Mouse (Mus musculus) CD4-positive, CD25-positive, alpha-beta regulatory T cell, adult 4 months (primary cell): ENCODE results near the gene Myom1. TPM values are rescaled to one million over a fixed set of nuclear protein-coding genes. Genes with fewer than 3 reads are reported as not detected.

Experiments used
- ATAC-seq: one replicate; pipeline ENCODE4 v1.8.0; 2017
- polyA plus RNA-seq, 2 experiments: library from polyadenylated mRNA; unstranded; fragments of 100-300 nt; shearing (Covaris generic); gene quantifications; one replicate each; pipeline ENCODE4 v1.2.1; 2017

Gene Myom1
- 1 to 10 TPM in 1 of 2 experiments, under 1 TPM in 1; 0.28 to 1.6 TPM for polyA plus RNA-seq

DNA sequence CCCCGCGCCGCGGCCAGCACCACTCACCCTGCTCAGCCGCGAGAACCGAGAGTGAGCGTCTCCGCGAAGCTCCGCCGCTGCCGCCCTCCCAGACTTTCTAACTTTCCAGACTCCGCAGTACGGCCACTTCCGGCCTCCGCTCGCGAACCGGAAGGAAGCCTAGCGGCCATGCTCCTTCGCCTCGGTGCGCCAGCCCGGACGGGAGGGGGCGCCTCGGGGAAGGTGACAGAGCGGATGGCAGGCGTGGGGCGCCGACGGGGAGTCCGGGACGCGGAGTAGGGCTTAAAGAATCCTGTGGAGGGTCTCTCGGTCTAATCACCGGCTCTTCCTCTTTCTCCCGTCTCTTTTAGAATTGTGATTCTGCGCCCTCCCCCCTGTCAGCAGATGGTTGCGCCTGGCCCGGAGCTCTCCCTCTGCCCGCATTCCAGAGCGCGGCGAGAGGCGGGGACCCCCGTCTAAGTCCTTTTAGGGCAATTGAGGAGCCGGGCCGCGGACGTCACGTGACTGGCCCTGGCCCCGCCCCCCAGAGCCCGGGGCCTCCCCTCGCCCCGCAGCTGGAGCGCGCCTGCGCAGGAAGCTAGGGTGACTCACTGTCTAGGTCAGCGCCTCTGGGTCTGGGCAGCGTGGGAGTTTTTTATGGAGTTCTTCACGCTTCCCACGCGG lies at the start of gene Myom1:
Myom1 (plus strand) TSS at position 553 of the 663 bp plus-strand sequence.
- peak; percentile 85 for ATAC-seq

DNA sequence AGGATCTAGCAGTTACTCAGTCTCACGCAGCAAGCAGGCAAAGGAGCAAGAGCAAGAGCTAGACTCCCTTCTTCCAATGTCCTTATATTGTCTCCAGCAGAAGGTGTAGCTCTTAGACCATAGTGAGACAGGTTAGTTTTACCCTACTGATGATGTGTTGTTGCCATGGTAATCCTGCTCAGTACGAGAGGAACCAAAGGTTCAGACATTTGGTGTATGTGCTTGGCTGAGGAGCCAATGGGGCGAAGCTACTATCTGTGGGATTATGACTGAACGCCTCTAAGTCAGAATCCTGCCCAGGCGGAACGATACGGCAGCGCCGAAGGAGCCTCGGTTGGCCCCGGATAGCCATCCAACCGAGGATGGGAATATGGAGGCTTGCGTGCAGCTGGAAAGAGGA lies 38.9 kb upstream of the Myom1 start:
- ATAC-seq, result peak; percentile 100

DNA sequence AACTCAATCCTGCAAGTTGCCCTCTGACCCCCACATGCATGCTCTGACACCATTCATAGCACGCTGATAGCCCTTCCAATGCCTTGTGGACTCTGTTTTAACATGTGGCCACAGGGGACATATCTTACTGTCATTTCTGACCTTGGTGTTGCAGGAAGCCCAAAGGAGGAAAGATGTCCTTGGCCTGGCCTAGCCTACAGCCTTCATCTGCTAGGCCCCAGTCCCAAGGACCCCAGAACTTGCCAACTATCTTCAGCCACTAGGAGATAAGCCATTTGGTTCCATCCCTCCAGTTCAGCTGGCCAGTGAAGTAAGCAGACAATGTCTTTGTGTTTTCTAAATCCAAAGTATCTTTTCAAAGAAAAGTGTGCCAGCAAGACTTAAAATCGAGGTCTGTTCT lies 37.2 kb upstream of the Myom1 start:
- ATAC-seq, result no peak

DNA sequence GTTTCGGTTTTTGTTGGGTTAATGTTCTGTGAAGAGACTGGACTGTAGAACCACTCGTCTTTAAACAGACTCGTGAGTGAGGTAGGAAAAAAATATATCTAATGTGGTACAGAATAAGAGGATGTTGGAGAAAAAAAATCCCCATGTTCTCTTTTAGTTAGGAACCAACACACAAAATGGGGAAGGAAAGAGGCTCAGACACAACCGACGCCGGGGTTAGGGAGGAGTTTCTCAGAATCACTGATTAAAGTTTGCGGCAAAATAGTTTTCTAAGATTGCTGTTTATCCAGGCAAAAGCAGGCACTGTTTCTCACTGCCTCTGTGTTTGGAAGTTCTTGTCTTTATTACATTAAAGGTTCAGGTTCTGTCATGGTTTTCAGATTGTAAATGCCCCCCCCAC lies 36.3 kb upstream of the Myom1 start:
- ATAC-seq, result no peak

DNA sequence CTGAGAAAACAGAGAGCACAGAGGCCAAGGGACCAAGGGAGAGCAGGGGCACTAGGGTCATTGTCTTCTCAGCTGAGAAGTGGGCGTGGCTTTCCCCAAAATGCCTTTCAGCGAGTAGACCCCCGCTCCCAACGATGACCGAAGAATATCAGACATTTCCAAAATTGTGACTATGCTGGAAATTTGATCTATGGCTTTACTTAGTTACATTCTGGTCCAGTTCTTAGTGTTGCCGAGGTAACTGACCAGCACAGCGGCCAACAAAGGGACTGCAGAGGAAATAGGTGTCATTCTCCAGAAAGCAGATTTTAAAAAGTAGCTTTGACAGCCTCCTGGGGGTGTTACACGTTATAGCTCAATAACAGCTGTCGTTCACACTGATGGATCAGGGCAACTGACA lies 35.2 kb upstream of the Myom1 start:
- no peak for ATAC-seq

DNA sequence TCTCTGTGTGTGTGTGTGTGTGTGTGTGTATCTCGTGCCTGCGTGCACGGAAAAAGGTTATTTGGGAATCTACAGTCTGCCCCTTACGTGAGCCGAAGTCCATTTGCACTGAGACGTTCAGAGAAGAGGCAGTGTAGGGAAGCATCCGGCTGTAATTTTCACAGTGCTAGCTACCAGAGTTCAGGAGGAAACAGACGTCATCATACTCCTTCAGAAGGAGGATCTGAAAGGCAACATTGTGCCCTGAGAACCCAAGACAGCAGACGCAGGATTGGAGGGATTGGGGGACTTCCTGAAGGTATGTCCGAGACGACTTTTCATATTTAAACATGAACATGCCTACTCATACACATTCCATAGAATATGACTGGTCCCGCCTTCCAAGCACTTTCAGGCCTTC lies 34.8 kb upstream of the Myom1 start:
- peak; percentile 21 for ATAC-seq

DNA sequence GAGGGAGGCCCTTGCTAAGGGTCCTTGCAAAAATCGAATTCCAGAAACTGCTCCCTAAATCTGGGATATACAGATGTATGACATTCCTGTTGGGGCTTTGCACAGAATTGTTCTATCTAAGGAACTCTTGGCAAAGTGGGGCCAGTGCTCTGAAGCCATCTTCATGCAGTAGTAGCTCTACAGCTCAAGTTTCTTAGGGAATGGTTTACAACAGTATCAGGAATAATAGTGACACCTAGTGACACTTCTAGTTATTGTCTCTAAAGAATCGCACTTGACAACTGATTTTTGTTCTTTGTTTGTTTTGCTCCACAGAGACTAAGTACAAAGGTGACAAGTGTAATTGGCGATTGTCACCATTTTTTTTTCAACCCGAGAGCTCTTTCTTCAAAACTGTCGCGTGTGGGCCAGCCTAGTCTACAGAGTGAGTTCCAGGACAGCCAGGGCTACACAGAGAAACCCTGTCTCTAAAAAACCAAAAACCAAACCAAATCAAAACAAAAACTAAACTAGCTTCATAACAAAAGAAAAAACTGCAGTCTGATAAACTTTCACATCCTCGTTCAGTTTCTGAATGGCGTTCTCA lies 33.7 kb upstream of the Myom1 start:
- peak; percentile 61 for ATAC-seq

DNA sequence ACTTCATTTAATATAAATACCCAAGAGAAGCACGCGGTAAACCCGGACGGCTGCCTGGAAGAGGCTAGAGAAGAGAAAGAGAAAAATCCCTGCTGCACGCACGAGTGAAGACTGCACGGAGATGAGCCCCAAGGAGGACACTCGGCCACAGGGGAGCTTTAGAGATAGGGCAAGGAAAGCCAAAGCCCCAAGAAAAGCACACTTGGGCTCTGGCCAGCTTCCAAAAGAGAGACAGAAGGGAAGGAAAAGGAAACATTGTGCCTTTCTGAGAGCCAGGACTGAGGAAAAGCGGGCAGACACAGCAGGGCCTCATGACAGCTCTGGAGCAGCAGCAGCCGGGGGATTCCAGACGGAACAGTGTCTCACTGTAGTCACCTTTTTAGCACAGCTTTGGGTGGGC lies 31.2 kb upstream of the Myom1 start:
- ATAC-seq, result no peak

DNA sequence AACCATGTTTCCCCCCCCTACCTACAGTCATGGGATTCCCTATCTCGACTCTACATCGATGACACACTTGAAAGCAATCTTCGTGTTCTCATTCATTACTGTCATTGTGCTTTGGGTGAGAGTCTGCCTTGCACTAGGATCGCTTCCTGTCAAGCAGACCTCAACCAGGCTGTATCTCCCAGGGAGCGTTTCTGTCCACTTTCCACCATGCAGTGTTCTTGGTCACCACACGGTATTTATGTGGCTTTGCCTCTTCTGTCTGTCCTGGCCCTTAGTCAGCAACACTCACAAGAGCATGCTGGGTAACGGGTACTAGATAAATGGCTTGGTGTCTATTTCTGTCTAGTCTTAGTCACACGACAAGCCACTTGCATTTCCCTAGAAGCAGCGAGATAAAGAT lies 29.0 kb upstream of the Myom1 start:
- ATAC-seq, result peak; percentile 72

DNA sequence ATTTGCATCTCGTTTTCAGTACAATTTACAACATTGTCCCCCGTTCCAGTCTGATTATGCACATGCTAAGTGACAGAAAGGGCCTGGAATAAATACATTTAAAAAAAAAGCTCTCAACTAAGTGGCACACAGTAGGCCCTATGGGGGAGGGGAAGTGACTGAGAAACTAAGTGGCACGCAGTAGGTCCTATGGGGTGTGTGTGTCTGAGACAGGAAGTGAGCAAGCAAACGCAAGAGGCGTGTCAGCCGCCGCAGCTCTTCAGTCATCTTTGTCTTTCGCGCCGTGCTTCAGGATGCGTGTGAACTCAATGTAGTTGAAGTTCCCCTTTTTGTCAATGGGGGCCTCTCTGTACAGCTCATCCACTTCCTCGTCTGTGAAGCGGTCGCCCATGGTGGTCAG lies 28.4 kb upstream of the Myom1 start:
- ATAC-seq, result peak; percentile 46

DNA sequence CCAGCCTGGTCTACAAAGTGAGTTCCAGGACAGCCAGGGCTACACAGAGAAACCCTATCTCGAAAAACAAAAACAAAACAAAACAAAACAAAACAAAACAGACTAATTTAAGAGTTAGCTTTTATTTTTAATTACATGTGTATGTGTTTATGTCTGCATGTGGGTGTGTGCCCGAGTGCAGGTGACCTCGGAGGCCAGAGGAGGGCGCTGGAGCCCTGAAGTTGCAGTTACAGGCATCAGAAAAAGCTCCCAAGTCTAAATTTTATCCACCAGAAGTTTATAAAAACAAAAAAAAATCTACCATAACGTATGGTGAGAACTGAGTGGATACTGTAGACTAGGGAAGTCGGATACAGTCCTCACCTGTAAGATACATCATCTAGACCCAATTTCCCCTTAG lies 24.6 kb upstream of the Myom1 start:
- no peak for ATAC-seq

DNA sequence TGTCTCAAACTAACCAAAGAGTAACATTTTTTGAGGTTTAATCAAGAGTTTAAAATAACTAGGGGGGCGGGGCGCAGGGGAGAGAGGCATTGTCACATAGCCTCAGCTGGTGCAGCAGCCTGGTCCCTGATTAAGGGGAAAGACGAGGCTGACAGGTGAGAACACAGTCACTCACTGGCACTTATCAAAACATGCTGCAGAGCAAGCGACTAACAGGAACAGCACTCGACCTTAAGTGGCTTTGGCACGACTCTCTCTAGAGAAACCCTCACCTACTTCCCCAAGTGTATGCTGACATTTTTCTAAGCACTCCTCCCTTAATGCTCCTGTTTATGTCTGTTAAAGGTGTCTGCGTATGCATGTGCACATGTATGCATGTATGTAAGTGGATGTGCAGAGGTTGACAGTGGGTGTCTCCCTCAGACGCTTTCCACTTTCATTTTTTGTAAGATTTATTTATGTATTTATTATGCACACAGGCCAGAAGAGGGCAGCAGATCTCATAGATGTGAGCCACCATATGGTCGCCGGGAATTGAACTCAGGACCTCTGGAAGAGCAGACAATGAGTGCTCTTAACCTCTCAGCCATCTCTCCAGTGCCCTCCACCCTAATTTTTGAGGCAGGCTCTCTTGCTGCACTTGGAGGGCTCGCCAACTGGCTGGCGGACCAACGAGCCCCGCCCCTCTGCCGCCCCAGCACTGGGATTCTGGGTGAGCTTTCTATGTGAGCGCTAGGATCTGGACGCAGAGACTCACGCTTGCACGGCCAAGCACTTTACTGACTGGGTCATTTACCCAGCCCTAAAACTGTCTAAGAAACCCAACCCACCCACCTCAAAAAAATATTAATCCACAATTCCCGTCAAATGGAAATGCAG lies 22.8 kb upstream of the Myom1 start:
- peak; percentile 67 for ATAC-seq

DNA sequence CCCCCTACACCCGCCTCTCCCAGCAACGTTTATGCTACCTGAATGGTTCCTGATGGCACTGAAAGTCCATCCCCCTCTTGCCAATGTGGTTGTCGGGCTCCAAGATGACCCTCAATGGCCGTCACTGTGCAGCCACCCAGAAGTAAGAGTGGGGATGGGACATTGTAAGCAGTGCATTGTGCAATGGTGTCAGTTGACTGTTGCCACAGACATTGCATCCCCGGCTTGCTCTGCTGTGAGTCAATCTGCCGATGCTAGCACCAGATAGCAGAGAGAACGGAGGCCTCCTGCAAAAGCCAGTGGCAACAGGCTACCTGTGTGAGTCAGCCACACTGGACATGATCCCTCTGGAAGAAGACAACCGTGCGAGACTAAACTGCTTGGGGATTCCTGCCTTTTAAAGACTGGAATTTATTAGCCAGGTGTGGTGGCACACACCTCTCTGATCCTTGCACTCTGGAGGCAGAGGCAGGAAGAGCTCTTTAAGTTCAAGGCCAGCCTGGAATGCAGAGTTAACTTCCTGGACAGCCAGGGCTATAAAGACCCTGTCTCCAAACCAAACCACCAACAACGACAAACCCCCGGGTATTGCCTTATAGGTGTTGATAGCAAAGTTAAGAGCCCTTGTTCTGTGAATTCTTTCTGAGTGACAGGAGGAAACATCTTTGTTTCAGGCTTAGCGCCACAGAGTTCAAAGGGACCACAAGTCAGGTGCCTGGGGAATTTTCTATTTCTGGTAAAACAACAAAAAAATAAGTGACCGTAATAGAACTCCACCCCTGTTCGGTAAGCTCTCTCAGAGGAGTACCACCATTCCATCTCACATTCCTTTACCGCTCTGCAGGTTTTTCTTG lies 16.7 kb upstream of the Myom1 start:
- ATAC-seq, result peak; percentile 34

DNA sequence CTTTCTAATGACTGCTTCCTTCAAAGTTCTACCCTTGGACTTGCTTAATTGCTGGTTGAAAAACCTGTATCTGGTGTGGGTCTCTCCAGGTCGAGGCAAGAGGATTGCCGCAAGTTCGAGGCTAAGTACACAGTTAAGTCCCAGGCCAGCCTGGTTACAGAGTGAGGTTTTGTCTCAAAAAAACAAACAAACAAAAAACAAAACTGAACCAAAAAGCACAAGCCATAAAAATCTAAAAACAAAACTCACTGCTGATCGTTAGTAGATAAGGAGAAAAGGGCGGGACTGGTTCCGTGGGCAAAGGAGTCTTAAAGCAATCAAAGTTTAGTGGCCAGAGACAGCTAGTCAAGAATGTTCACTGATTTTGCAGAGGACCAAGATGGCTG lies 16.1 kb upstream of the Myom1 start:
- ATAC-seq, result peak; percentile 7

DNA sequence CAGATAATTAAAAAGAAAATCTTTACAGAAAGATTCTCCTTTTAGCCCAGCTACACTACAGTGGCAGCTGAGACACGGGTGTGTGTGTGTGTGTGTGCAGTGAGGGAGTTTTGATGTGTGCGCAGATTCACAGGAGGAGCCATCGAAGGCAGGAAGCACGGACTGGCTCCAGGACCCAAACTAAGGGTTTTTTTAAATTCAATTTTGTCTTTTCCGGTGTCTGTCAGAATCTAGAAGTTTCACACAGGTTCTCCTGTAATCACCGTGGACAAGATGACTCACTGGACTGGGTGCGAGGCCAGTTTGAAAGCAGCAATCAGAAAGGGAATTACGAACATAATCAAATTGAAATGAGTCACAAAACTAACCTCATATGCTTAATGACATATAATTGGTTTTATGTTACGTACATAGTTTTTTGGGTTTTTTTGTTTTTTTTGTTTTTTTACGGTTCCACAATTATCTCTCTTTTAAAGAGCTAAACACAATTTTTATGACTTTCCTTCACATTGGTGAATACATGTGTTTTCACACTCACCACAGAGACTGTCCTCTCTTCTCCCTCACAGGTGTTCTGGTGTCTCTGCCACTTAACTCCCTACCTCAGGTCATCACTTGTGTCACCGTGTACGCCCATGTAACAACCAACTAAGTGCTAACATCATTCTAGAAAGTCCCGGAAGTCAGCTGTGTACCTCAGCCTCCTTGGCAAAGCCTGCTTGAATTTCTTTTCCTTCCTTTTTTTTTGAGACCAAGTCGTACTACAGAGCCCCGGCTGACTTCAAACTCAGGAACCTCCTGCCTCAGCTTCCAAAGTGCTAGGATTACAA lies 15.4 kb upstream of the Myom1 start:
- peak; percentile 54 for ATAC-seq

DNA sequence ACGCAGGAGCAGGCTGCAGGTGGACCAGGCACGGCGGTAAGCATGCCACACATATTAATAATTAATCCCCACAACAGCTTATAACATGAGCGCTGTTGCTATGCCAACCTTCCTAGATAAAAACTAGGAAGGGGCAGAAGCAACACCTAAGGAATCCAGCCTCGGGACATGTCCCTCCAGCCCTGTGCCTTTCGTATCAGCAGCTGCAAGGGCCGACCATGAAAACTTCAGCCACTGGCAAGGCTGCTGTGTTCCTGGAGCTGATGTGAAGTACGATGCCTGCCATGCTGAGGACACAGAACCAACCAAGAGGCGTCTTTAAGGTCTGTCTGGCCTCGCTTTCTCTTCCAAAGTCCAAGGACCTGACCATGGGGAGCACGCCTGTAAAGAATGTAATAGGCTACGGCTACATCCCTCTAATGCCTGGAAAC lies 14.1 kb upstream of the Myom1 start:
- ATAC-seq, result no peak

DNA sequence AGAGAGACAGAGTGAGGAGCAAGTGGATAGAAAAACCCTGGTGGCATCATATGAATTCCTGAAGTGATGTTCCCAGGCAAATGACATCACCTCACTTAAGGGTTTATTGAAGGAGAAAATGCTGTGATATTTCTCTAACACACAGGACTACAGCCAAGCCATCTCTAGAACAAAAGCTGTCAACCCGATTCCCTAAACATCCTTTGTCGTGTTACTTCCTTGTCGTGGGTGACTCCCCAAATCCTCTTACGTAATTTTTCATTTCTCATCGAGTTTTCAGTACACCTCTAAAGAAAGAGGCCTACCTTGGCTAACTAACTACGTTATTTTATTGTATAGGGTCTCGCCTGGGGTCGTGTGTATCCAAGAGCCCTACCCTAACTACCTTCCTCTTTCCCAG lies 13.0 kb upstream of the Myom1 start:
- ATAC-seq, result no peak

DNA sequence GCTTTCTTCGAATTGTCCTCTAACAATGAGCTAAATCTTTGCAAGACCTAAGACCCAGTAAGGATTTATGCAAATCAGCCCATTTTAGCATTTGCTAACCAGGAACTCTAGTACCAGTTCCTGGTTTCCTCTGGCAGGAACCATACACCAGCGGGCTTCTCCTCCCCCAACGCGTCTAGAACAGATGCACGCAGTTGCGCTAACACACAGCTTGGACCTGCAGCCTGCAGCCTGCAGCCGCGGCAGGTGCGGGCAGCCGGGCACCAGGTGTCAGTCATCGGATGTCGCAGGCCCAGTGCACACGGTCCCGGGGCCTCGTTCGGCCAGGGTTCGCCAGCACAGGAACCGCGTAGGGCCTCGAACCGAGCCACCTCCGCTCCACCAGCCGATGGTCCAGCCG lies 12.4 kb upstream of the Myom1 start:
- ATAC-seq, result peak; percentile 26

DNA sequence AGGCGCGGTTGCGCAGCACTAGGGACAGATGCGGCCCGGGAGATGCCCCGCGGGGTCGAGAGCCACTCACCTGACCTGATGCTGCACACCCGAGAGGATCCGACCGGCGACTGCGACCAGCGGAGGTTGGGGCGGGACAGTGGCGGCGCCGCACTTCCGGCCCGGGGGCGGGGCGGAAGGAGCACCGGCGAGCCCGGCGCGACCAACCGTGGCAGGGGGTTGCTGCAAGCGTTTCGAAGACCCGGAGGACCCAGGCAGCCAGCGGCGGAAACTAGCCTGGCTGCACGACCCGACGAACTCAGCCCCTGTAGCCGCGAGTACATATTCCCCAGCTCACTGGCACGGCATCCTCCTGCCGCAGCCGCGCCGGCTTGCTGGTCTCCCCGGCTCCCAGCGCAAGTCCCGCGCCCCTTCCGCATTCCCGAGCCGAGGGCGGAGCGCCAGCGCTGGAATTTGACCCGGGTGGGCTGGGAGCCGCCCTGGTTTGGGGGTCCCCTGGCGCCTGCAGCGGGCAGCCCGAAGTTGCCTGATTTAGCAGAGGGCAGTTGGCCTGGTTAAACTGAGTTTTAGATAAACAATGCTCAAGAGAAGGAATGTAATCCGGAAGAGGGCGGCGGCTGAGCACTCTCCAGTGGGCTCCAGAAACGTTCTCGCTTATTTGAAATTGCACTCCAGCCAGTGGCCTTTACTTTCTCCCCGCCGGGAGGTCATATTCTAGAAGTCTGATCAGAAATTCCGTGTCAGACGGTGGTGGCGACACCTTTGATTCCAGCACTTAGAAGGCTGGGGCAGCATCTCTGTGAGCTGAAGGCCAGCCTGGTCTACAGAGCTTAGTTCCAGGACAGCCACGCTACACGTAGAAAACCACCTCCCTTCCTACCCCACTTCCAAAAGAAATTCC lies 11.8 kb upstream of the Myom1 start:
- peak; percentile 53 for ATAC-seq

DNA sequence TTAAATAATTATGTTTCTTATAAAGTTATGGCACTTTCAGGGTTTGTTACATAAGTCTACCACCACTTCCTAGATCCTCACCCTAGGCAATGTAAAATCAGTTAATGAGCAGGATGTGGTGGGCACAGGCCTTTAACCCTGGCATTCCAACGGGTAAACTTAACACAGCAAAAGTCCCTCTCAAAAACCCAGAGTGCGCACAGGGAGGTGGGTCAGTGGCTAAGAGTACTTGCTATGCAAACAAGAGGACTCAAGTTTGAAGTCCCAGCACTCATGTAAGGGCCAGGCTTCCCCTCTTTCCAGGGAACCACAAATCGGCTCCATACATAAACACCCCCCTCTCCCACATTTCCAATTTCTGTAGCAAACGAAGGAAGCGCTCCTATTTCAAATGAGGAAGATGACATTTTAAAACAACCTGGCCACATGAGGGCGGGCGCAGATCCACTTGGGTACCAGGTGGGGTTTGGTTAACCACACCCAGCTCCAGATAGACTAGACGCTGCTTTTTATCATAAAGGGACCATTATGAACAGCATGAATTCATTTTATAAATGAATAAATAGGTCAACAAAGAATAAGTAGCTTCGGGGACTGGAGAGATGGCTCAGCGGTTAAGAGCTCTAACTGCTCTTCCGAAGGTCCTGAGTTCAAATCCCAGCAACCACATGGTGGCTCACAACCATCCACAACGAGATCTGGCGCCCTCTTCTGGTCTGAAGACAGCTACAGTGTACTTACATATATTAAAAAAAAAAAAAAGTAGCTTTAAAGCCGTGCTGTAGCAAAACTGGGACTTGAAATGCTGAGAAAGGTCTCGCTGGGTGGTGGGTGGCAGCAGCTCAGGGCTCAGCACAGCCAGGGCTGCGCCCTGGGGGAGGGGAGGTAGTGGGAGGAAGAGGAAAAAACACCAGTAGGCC lies 10.5 kb upstream of the Myom1 start:
- no peak for ATAC-seq
